Mouse (Mus musculus) heart, embryonic 12.5 days (tissue): Measurements from ENCODE around the gene B9d1. TPM values are rescaled to one million over a fixed set of nuclear protein-coding genes. Genes with fewer than 3 reads are reported as not detected.
A peak's percentile ranks its signal among the peaks of the same experiment; 100 is the strongest.

ENCODE experiments used
- ATAC-seq: fragments of 200-750 bp; cut with Nextera tagmentation; 2 replicates; pipeline ENCODE4 v1.8.0; 2017; ENCODE audit warnings: moderate TSS enrichment, moderate library complexity; ENCODE audit not compliant: insufficient number of reproducible peaks, low FRiP score
- H3K27ac ChIP-seq: fragments of 300-500 bp; sonication (generic); 2 replicates; pipeline ENCODE4 v1.5.1; 2016; ENCODE audit warnings: mild to moderate bottlenecking, moderate library complexity; ENCODE audit not compliant: poor library complexity, severe bottlenecking
- H3K27me3 ChIP-seq: fragments of 300-500 bp; sonication (generic); replicated peaks from 2 replicates; pipeline ENCODE4 v1.6.1; 2016; ENCODE audit warnings: mild to moderate bottlenecking, moderate library complexity
- H3K36me3 ChIP-seq: fragments of 300-500 bp; sonication (generic); 2 replicates; pipeline ENCODE4 v1.6.1; 2016; ENCODE audit warnings: mild to moderate bottlenecking, moderate library complexity
- H3K4me1 ChIP-seq: fragments of 300-500 bp; sonication (generic); replicated peaks from 2 replicates; pipeline ENCODE4 v1.6.1; 2016; ENCODE audit warnings: mild to moderate bottlenecking
- H3K4me2 ChIP-seq: fragments of 300-500 bp; sonication (generic); 2 replicates; pipeline ENCODE4 v1.6.1; 2016; ENCODE audit warnings: mild to moderate bottlenecking, moderate library complexity
- H3K4me3 ChIP-seq: fragments of 300-500 bp; sonication (generic); 2 replicates; pipeline ENCODE4 v1.5.1; 2016; ENCODE audit warnings: mild to moderate bottlenecking
- H3K9ac ChIP-seq: fragments of 300-500 bp; sonication (generic); 2 replicates; pipeline ENCODE4 v1.6.1; 2016; ENCODE audit warnings: mild to moderate bottlenecking, moderate library complexity
- H3K9me3 ChIP-seq: fragments of 300-500 bp; sonication (generic); replicated peaks from 2 replicates; pipeline ENCODE4 v1.6.1; 2016; ENCODE audit warnings: mild to moderate bottlenecking, moderate library complexity
- WGBS: fragments of 180-500 bp; shearing (Covaris S2); methylation state at CpG from one replicate; pipeline ENCODE4 v1.1.7; 2016; 5-methylcytosine and 5-hydroxymethylcytosine counted together
- polyA plus RNA-seq: library from polyadenylated mRNA; unstranded; fragments of >200 nt; fragmentation: Nextera tagmentation; extraction: Ambion mirVana; gene quantifications from 2 replicates; pipeline ENCODE4 v1.2.1, GENCODE M21; 2016

The B9d1 gene
- polyA plus RNA-seq, 1 experiment from 2014 or later = 9.0 TPM

GRCm38 (mm10) chr11:61517971-61518370 lies 13.0 kb downstream of the B9d1 start:
- no peak for ATAC-seq
- H3K36me3 ChIP-seq = peaks cover 64% of the 10 kb centered on the region

GRCm38 (mm10) chr11:61518871-61519270 lies 13.9 kb downstream of the B9d1 start:
- ATAC-seq = peak; percentile 45; the same call in 1 of the 2 replicates
- Histone ChIP-seq H3K36me3 (peaks cover 67% of the 10 kb centered on the region), H3K9ac (no peak overlapping the region), H3K4me3 (no peak overlapping the region), H3K4me1 (peaks cover 19% of the 10 kb centered on the region), H3K27me3 (no peaks in the 10 kb centered on the region), H3K9me3 (no peaks in the 10 kb centered on the region), H3K27ac (peak overlapping the region; percentile 51; the same call in 1 of the 2 replicates), H3K4me2 (no peak overlapping the region)
- WGBS = 60% methylated on average over 3 of the region's 3 CpGs

More at GRCm38 (mm10) chr11:61517971-61518370, 13.0 kb downstream of the B9d1 start:
- H3K9ac ChIP-seq = no peak overlapping the region
- 75% methylated on average over 1 of the region's 1 CpGs for WGBS
- H3K9me3 ChIP-seq = no peaks in the 10 kb centered on the region
- no peak overlapping the region for H3K4me3 ChIP-seq
- no peaks in the 10 kb centered on the region for H3K27me3 ChIP-seq
- H3K27ac ChIP-seq = no peak overlapping the region
- no peak overlapping the region for H3K4me2 ChIP-seq
- H3K4me1 ChIP-seq = peaks cover 19% of the 10 kb centered on the region

- 84% methylated on average over 3 of the region's 3 CpGs for WGBS
- no peak for ATAC-seq
- Histone ChIP-seq H3K4me3 (no peak overlapping the region), H3K9ac (no peak overlapping the region), H3K27ac (peak overlapping the region; percentile 51; the same call in 1 of the 2 replicates), H3K4me1 (peaks cover 19% of the 10 kb centered on the region), H3K4me2 (no peak overlapping the region), H3K27me3 (no peaks in the 10 kb centered on the region), H3K9me3 (no peaks in the 10 kb centered on the region), H3K36me3 (peaks cover 73% of the 10 kb centered on the region)
Measured at GRCm38 (mm10) chr11:61519484-61520107, 14.7 kb downstream of the B9d1 start.

- H3K4me3 ChIP-seq = no peak overlapping the region
- H3K4me2 ChIP-seq = no peak overlapping the region
- peaks cover 28% of the 10 kb centered on the region for H3K36me3 ChIP-seq
- H3K27ac ChIP-seq = no peak overlapping the region
- WGBS = 75% methylated on average over 1 of the region's 1 CpGs
- H3K4me1 ChIP-seq = peaks cover 14% of the 10 kb centered on the region
- no peak overlapping the region for H3K9ac ChIP-seq
- no peaks in the 10 kb centered on the region for H3K9me3 ChIP-seq
- no peak for ATAC-seq
- H3K27me3 ChIP-seq = no peaks in the 10 kb centered on the region
Measured at GRCm38 (mm10) chr11:61526872-61527271, 21.9 kb downstream of the B9d1 start.

GRCm38 (mm10) chr11:61529268-61529713 lies 24.3 kb downstream of the B9d1 start:
- H3K36me3 ChIP-seq = peaks cover 26% of the 10 kb centered on the region

GRCm38 (mm10) chr11:61532820-61533219 lies 27.9 kb downstream of the B9d1 start:
- Histone ChIP-seq H3K9me3 (no peaks in the 10 kb centered on the region), H3K36me3 (peaks cover 24% of the 10 kb centered on the region), H3K27me3 (no peaks in the 10 kb centered on the region), H3K4me2 (no peak overlapping the region), H3K4me1 (peaks cover 18% of the 10 kb centered on the region; the same call in 1 of the 2 replicates), H3K27ac (no peak overlapping the region), H3K9ac (no peak overlapping the region), H3K4me3 (no peak overlapping the region)
- 78% methylated on average over 2 of the region's 2 CpGs for WGBS
- no peak for ATAC-seq

More at GRCm38 (mm10) chr11:61529268-61529713, 24.3 kb downstream of the B9d1 start:
- no peak overlapping the region for H3K4me3 ChIP-seq
- WGBS = 55% methylated on average over 4 of the region's 4 CpGs
- H3K27ac ChIP-seq = peak overlapping the region; percentile 55; the same call in 1 of the 2 replicates
- H3K9ac ChIP-seq = no peak overlapping the region
- peaks cover 24% of the 10 kb centered on the region for H3K4me1 ChIP-seq
- H3K27me3 ChIP-seq = no peaks in the 10 kb centered on the region
- 0 out of 2 replicates have a peak, but pooled peaks have one; percentile 29 for ATAC-seq
- no peaks in the 10 kb centered on the region for H3K9me3 ChIP-seq
- no peak overlapping the region for H3K4me2 ChIP-seq

GRCm38 (mm10) chr11:61533571-61533970 lies 28.6 kb downstream of the B9d1 start:
- peak; percentile 58 for ATAC-seq
- 63% methylated on average over 5 of the region's 5 CpGs for WGBS
- no peak overlapping the region for H3K27ac ChIP-seq

GRCm38 (mm10) chr11:61535530-61535929 lies 30.6 kb downstream of the B9d1 start:
- no peak overlapping the region for H3K4me3 ChIP-seq
- no peak overlapping the region for H3K27ac ChIP-seq
- H3K27me3 ChIP-seq = no peaks in the 10 kb centered on the region
- 64% methylated on average over 1 of the region's 1 CpGs for WGBS
- no peak overlapping the region for H3K4me2 ChIP-seq
- H3K9ac ChIP-seq = no peak overlapping the region
- peaks cover 32% of the 10 kb centered on the region for H3K36me3 ChIP-seq
- H3K4me1 ChIP-seq = peaks cover 19% of the 10 kb centered on the region
- ATAC-seq = no peak
- H3K9me3 ChIP-seq = no peaks in the 10 kb centered on the region

More at GRCm38 (mm10) chr11:61533571-61533970, 28.6 kb downstream of the B9d1 start:
- Histone ChIP-seq H3K9ac (no peak overlapping the region), H3K4me3 (no peak overlapping the region), H3K4me2 (no peak overlapping the region), H3K27me3 (no peaks in the 10 kb centered on the region), H3K36me3 (peaks cover 21% of the 10 kb centered on the region), H3K9me3 (no peaks in the 10 kb centered on the region), H3K4me1 (peaks cover 24% of the 10 kb centered on the region)

- H3K9me3 ChIP-seq = no peaks in the 10 kb centered on the region
- H3K9ac ChIP-seq = no peak overlapping the region
- no peak overlapping the region for H3K4me2 ChIP-seq
- WGBS = 40% methylated on average over 3 of the region's 3 CpGs
- H3K27me3 ChIP-seq = no peaks in the 10 kb centered on the region
- H3K4me3 ChIP-seq = no peak overlapping the region
- no peak overlapping the region for H3K27ac ChIP-seq
- peaks cover 25% of the 10 kb centered on the region for H3K36me3 ChIP-seq
- no peak for ATAC-seq
- H3K4me1 ChIP-seq = peaks cover 32% of the 10 kb centered on the region
Measured at GRCm38 (mm10) chr11:61536952-61537351, 32.0 kb downstream of the B9d1 start.

GRCm38 (mm10) chr11:61537362-61537761 lies 32.4 kb downstream of the B9d1 start:
- ATAC-seq = no peak
- Histone ChIP-seq H3K27ac (no peak overlapping the region), H3K27me3 (no peaks in the 10 kb centered on the region), H3K9ac (no peak overlapping the region), H3K4me1 (peaks cover 33% of the 10 kb centered on the region), H3K4me2 (no peak overlapping the region), H3K36me3 (peaks cover 24% of the 10 kb centered on the region), H3K4me3 (no peak overlapping the region), H3K9me3 (no peaks in the 10 kb centered on the region)
- 73% methylated on average over 3 of the region's 3 CpGs for WGBS

- WGBS = 88% methylated on average over 7 of the region's 7 CpGs
- Histone ChIP-seq H3K9ac (no peak overlapping the region), H3K4me1 (peaks cover 25% of the 10 kb centered on the region), H3K9me3 (no peaks in the 10 kb centered on the region), H3K27me3 (no peaks in the 10 kb centered on the region), H3K36me3 (peaks cover 25% of the 10 kb centered on the region), H3K4me2 (no peak overlapping the region), H3K4me3 (no peak overlapping the region), H3K27ac (no peak overlapping the region)
- ATAC-seq = no peak
Measured at GRCm38 (mm10) chr11:61540642-61541041, 35.7 kb downstream of the B9d1 start.
